Mouse (Mus musculus) monocyte, adult 2 months (primary cell): ENCODE data around the gene Palb2.

Experiments used
- DNase-seq, 2 experiments: peaks; one replicate each; pipeline ENCODE4 v3.0.0; 2022; ENCODE audit warnings: low spot score in 2 of 2, low read depth in 1 of 2

Gene Palb2

DNA sequence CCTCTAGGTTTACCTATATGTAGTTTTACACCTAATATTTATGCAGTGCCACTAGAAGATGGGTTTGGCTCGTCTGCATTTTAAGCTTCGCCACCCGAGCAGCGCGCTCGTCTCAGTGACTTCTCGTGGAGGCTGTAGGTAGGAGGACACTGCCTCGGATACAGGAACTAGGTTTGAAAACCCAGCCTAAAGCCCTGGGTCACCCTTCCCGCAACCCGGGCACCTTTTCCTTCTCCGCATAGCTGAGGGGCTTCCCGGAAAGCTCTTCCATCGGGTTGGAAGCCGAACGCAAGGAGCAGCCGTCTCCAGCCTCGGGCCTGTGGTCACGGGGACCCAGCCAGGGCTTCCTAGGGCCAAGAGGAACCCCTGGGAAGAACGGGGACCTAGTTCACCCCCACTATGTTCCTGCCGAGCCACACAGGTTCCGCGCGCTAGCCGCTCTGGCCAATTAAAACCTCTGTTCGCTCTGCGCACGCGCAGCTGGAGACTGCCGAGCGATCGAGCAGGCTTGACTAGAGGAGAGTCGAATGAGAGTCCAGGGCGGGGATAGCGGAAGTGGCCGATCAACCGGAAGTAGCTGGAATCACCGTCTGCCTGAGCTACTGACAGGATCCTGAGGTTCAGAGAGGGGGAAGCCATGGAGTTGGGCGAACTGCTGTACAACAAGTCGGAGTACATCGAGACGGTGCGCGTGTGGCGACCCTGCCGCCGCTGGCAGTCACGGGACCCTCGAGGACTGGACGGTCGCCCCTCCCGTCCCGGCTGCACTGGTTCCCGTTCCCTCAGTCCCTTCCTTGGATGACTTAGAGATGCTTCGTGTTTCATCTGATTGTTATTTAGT lies at the start of gene Palb2, which contains the start of gene Dctn5:
Gene Palb2, minus strand, starts transcription at position 489 of the 841 bp plus-strand sequence.
Gene Dctn5, plus strand, starts transcription at position 545 of the 841 bp plus-strand sequence.
- peak; percentile 96 to 98 for DNase-seq

DNA sequence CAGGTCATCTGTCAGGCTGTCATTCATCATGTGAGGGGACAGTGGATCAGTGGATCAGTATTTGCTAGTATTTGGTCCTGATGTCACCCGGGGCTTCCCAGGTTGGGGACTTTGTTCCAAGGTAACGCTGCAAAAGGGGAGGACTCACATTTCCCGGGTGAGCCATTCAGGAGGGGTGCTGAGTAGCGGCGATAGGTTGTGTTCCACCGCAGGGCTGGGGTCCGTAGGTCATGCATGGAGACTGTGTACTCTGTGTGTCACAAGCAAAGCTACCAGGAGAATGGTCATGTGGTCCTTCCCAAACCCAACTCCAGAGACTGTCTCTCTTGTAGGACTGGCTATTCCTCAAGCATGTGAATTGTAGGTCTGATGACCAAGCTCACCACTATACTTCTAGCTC lies 47.9 kb upstream of the Palb2 start:
- no peak for DNase-seq

DNA sequence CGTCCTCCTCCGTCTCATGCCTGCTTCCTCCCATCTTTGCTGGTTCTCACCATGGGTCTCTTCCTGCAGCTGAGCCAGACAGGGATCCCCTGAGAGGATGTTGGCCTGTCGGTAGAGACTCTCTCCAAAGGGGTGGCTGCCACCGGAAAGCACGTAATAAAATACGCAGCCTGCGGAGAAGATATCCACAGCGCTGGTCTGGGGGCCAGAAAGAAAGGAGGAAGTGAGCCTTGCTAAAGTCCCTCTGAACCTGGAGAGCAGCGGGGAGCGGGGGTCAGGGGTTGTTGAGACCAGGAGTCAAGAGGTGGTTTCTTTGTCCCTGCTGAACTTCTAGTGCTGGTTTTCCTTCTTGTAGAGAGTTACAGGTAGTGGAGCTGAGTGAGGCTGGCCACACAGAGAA lies 38.8 kb upstream of the Palb2 start:
- no peak for DNase-seq

DNA sequence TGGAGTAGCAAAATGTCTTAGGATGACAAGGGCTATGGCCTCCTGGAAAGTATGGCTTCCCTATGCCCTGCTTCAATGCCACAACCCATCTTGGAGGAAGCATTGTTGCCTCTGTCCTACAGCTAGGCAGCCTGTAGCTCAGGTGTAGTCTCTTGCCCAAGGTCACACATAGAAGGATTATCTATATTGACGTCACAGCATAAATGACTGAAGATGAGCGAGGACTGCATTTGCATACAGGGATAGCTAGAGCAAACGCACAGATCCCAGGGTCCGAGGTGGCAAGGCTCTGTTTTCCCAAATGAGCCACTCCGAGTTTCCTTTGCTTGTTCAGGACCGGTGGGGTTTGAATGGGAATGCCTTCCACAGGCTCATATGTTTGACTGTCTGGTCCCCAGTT lies 37.9 kb upstream of the Palb2 start:
- DNase-seq = no peak

DNA sequence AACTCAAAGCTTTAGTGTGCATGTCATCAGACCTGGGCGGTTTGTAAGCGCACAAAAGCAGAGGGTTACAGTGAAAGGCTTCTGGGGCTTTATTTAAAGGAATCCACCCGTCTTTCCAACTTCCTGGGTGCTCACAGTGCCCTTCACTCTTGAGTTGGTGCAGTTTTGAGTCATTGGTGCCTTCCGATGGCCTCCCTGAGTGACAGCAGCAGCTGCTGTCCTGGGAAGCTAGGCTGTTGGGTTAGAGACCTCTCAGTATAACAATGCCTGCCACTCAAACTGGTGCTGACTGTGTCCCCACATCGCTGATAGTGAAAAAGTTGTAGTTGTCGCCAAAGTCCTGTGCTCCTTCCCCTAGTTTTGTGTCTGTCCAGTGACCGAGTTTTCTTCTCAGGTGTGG lies 34.4 kb upstream of the Palb2 start:
- no peak for DNase-seq

DNA sequence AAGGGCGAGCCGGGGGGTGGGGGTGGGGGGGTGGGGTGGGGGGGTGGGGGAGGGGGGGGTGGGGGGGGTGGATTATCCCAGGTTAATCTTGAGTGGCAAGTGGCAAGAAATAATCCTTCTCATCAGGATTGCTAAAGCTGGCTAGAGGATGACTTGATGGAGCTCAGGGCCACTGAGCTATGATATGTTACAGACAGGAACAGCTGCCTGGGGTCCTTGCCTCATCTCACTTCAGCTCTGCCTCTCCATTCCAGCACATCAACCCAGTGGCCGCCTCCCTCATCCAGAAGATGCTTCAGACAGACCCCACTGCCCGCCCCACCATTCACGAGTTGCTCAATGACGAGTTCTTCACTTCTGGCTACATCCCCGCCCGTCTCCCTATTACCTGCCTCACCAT lies 31.0 kb upstream of the Palb2 start:
- DNase-seq = no peak

DNA sequence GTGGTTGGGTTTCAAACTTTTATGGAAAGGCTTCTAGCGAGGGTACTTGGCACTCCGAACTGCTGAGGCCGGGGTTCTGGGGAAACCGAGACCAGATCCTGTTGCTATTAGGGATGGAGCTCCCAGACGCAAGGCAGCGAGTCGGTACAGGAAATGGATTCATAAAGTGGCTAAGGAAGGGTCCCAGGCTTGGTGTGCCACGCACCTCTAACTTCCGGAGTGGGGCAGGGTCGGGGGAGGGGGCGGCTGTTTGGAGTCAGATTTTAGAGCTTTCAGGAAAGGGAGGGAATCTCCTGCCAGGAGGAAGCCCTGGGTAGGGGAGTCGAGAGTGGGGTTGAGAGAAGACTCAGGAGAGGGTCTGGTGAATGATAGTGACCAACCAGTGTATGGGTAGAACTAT lies 27.3 kb upstream of the Palb2 start:
- no peak for DNase-seq

DNA sequence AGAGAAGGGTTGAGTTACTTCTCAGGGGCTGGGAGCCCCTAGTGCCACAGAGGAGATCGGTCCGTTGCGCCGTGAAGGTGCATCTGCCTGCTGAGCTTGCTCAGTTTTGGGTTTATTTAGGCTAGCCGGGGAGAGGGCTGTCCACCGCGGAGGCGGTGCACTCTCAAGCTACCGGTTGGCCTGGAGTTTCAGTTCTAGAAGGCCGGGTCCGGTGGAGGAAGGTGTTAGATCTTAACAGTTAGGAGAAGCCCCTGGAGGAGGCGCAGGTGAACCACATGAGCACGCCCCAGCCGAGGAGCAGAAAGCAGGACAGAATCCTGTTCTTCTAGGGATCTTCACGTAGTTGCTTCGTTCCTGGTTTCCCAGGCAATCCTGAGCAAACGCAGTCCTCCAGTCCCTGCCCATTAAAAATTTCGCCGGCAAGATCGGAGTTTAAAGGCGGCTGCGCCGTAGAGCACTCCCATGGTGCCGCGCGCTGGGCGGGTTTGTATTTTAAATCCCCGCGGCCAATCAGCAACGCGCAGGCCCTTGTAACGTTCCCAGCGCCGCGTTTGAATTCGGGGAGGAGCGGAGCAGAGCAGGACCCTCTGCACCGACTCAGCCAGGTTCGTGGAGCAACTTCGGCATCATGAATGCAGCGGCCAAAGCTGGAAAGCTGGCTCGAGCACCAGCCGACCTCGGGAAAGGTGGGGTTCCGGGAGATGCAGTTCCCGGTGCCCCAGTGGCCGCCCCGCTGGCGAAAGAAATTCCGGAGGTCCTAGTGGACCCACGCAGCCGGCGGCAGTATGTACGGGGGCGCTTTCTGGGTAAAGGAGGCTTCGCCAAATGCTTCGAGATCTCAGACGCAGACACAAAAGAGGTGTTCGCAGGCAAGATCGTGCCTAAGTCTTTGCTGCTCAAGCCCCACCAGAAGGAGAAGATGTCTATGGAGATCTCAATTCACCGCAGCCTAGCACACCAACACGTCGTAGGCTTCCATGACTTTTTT lies 26.4 kb upstream of the Palb2 start, which contains the start of gene Plk1:
Gene Plk1, plus strand, starts transcription at position 525 of the 988 bp plus-strand sequence.
- peak in 1 of 2 experiments; percentile 25 for DNase-seq

DNA sequence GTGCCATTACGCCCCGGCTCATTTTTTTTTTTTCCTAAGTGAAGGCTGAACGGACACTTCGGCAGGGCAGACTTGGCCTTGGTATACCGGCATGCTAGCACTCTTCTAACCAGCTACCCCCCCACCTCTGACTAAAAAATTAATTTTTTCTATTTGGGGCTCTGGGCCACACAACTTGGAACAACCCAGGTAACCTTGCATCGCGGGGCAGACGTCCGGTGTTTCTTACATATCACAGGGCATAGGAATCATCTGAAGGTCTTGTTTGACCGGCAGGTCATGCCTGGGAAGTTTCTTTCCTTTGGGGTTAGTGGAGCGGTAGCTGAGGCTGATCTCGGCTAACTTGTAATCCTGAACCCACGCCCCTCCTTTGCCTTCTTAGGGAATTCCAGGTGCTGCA lies 25.7 kb upstream of the Palb2 start:
- DNase-seq = no peak

DNA sequence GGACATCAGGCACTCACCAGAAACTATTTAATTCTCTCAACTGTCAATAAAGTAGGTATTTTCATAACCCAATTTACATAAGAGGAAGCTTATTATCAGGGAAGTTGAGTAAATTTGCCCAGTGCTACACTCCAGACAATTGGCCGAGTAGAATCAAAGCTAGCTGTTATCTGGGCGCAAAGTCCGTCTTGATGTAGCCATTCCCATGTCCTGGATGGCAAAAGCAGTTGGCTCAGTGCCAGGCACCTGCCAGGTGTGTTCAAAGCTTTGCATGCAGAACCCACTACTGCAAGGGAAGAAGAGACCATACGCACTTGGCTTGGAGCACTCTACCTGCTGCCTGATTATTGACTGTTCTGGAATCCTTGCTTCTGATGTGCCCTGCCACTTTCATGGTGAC lies 19.7 kb upstream of the Palb2 start:
- no peak for DNase-seq

DNA sequence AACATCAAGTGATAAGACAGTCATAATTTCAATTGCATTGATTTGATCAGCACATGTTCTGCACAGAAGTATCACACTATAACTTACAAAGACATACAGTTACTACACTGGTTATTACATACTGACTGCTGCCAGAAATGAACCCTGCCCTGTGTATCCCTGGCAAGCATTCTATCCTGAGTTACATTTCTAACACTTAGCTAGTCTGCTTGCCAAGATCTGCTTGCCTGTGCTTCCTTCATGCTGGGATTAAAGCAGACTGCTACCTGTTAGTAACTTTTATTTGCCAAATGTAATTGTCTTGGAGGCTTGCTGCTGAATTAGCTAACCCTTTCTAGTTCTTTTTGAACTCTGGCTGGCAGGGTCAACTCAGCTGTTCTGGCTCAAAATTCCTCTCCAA lies 8.2 kb upstream of the Palb2 start:
- no peak for DNase-seq

DNA sequence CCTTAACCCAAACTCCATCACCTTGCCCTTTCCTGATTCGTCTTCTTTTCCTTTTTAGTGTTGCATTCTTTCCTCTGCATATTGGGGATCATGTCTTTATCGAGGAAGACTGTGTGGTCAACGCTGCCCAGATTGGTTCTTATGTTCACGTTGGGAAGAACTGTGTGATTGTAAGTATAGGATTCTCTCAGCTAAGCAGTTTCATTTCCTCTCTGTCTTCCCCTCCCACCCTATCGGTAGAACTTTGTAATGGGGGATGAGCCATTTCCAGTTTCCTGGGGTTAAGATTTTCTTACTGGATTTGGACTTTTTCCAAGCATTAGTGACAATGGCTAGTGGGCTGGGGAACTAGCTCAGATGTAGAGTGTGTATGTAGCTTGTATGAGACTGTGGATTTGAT lies 5.4 kb upstream of the Palb2 start:
- no peak for DNase-seq

DNA sequence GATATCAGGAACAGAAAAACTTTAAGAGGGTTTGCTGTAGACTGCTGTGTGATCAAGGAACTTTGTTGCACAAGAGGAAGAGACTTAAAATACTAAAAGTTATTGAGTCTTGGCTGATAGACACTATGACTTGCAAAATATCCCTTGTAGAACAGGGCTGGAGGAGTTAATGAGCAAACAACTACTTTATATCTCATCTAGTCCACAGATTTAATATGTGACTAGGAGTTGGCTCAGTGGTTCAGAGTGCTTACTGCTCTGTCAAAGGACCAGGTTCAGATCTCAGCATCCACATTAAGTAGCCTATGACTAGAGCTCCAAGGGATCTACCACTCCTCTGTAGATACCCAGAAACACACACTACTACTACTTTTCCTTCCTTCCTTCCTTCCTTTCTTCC lies 4.3 kb upstream of the Palb2 start:
- DNase-seq = no peak

DNA sequence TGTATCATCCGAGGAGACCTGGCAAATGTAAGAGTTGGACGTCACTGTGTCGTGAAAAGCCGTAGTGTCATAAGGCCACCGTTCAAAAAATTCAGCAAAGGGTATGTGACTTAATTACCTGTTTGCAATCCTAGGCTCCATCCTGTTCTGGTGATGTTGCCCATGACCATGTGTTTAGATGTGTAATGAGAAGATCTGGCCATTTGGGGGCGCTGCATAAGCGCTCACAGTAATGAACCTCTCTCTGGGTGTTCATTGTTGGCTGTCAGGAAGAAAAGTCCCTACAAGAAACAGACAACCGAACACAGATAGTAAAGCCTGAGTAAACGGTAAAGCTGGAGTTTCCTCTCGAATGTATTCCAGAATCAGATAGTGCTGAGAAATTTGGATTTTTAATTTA lies 2.3 kb upstream of the Palb2 start:
- DNase-seq = no peak

DNA sequence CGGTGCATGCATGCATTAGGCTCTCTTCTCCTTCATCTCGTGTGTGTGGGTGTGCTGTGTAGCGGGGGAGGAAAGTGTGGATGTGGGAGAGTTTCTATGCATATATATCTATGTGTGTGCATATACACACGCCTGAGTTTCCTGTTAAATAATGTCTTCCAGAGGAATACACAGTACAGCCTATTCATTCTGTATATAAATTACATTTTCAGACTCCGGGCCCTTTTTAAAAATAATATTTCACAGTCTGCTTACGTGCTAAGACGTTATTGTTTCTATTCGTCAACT lies 497 bp upstream of the Palb2 start:
- DNase-seq = no peak

DNA sequence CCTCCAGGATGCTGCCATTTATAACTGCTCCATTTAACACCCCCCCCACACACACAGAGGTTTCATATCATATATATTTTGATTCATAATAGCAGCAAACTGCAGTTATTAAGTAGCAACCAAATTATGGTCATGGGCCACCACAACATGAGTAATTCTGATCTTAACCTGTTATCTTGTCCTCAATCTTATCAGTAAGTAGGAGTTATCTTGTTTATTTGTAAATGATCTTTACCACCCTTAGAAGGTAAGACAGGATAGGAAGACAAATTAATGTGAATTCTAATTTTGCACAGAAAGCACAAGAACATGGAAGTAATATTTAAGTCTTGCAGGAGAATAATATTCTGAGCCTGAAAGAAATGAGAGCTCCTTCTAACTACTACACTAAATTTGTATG lies 951 bp downstream of the Palb2 start:
- DNase-seq = no peak

DNA sequence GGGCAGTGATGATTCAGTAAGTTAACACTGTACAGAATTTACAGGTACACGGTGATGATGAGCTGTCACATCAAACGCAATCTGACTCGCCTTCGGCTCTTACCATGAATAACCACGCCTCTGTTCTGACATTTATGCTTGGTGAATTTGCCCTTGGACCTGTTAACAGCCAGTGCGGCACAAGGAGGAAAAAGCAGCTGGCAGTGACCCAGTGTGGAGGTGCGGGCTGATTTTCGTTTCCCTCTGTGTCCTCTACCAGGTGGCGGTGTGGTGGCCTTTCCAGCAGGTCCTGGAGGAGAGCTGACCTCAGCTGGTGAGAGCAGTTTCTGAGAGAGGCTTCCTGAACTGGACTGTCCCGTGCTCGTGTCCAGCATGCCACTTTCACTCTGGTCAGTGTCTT lies 5.8 kb downstream of the Palb2 start:
- no peak for DNase-seq

DNA sequence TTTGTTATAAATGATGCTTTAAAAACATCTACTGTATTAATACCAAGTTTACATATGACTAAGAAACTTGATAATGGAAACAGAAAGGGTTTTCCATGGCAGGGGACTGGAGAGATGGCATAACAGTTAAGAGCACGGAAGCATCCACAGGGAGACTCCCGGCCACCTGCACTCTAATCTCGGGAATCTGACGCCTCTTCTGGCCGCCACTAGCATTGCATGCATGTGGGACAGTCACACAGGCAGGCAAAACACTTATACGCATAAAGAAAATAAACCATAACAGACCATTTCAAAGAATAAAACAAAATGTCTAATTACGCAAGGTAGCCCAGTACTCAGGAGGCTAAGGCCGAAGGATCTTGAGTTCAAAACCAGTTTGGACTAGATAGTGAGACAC lies 7.1 kb downstream of the Palb2 start:
- no peak for DNase-seq

DNA sequence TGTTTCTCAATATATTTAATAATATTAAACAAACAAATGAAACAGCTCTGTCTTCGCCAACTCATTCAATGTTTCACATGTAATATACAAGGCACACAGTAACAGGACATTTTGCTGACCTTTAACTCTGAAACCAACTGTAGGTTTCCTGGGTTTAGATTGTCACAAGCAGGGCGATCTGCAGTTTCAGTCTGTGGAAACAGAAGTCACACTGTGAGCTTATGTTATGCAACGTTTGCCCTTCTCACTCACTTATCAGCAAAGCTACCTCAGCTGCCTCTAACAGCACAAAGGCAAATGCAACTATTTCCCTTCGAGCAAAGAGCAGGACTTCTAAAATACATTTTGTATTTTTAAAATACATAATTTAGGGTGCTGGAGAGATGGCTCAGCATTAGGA lies 9.3 kb downstream of the Palb2 start:
- DNase-seq = no peak

DNA sequence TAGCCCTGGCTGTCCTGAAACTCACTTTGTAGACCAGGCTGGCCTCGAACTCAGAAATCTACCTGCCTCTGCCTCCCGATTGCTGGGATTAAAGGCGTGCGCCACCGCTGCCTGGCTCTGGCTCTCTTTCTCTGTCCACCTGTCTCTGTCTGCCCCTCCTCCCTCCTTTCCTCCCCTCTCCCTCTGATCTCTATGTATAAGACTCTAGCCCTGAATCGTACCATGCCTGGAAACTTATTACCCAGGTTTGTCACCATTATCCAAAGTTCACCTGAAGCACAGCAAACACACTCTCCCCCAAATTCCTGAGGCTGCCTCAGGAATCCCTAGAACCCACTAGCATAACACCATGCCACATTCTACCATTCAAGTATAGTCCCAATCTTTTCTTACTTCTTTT lies 24.6 kb downstream of the Palb2 start:
- DNase-seq = no peak

DNA sequence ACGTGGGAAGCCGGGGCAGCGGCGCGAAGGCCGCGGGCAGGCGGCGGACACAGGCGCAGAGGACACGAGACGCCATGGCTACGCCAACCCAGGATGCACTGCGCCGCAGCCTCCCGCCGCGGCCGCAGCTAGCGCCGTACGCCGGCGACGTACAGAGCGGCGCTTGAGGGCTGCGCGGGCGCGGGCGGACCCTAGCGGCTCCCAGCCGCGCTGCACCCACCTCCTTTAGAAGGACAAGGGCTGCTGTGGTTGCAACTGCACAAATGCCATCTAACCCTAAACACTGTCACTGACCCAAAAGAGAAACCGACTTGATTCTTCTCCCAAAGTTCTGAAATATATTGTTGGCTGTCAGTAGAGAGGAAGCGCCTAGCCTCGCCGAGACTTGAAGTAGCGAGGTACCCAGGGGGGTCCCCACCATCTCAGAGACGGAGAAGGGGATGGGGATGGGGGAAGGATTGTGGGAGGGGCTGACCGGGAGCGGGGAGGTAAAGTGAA lies 31.0 kb downstream of the Palb2 start, which contains the start of gene Ndufab1:
Gene Ndufab1, minus strand, starts transcription at position 140 of the 498 bp plus-strand sequence.
- peak; percentile 42 to 76 for DNase-seq
